10 mouse cellular contexts compared by ENCODE assay signal in genomic region chr7:40899376-40900265, GRCm38 (mm10). TPM values are rescaled to one million over a fixed set of nuclear protein-coding genes. Genes with fewer than 3 reads are reported as not detected.
DNase-seq lines count a peak whose midpoint lies in the region; ATAC-seq and TF ChIP-seq lines count a peak whose summit lies in the region.
"Had no signal": no experiment of that assay in that cellular context is flagged by ENCODE, and none has a peak within 500 bp of the region (broad histone marks: within the 10 kb centered on the region; RNA-seq: fewer than 3 reads in every experiment).

No protein-coding gene starts in this region.

- H3K4me3 ChIP-seq in heart, adult 2 months: peak overlapping the region; percentile 24; the same call in 1 of the 2 replicates
- peak overlapping the region; percentile 1; the same call in 1 of the 2 replicates for H3K4me3 ChIP-seq in G1E (ENCODE audit: low read depth, low read length)
- H3K4me3 ChIP-seq in forebrain, embryonic 12.5 days (replicated peaks): peak overlapping the region; percentile 61
- peak overlapping the region; percentile 58 for H3K4me3 ChIP-seq in kidney, postnatal 0 days (replicated peaks; ENCODE audit: low read depth, low read length)
- H3K4me3 ChIP-seq in midbrain, embryonic 13.5 days (replicated peaks): peak overlapping the region; percentile 72

- intact Hi-C loops in heart, adult 2 months (cut with DNase I): no loop called here

- under 1% methylated on average over 61 of the region's 61 CpGs for WGBS in heart, adult 2 months
- WGBS in forebrain, embryonic 12.5 days: under 1% methylated on average over 61 of the region's 61 CpGs
- under 1% methylated on average over 61 of the region's 61 CpGs for WGBS in kidney, postnatal 0 days
- under 1% methylated on average over 61 of the region's 61 CpGs for WGBS in midbrain, embryonic 13.5 days

- no peaks in the 10 kb centered on the region for H3K79me2 ChIP-seq in heart, adult 2 months (replicated peaks; ENCODE audit: control insufficient read depth, insufficient read depth, low read length)

- H3K9me3 ChIP-seq in G1E (replicated peaks): peaks cover 68% of the 10 kb centered on the region
- no peaks in the 10 kb centered on the region for H3K9me3 ChIP-seq in forebrain, embryonic 12.5 days
- H3K9me3 ChIP-seq in kidney, postnatal 0 days (replicated peaks; ENCODE audit: low read length): no peaks in the 10 kb centered on the region
- no peaks in the 10 kb centered on the region for H3K9me3 ChIP-seq in midbrain, embryonic 13.5 days

- no peak for DNase-seq in heart, adult 2 months
- DNase-seq in heart, adult 18-20 months: no peak
- DNase-seq in G1E (ENCODE audit: low spot score): no peak
- DNase-seq in kidney, postnatal 0 days (ENCODE audit: low spot score): peak; percentile 29
- DNase-seq in spleen, adult 18-20 months: no peak
- no peak for DNase-seq in cerebellum, adult 11-12 months

- no peak overlapping the region for H3K27ac ChIP-seq in heart, adult 2 months
- 0 out of 2 replicates have a peak overlapping the region, but pooled peaks have one; percentile 13 for H3K27ac ChIP-seq in forebrain, embryonic 12.5 days
- no peak overlapping the region for H3K27ac ChIP-seq in kidney, postnatal 0 days
- peak overlapping the region; percentile 51 for H3K27ac ChIP-seq in midbrain, embryonic 13.5 days

- TF ChIP-seq POLR2A in heart, adult 2 months (IDR thresholded peaks at IDR 0.05; ENCODE audit: insufficient read depth, low read depth, low read length): no peak

- no peaks in the 10 kb centered on the region for H3K36me3 ChIP-seq in heart, adult 2 months (ENCODE audit: control insufficient read depth, insufficient read depth, low read length)
- no peaks in the 10 kb centered on the region for H3K36me3 ChIP-seq in G1E (replicated peaks)
- no peaks in the 10 kb centered on the region for H3K36me3 ChIP-seq in forebrain, embryonic 12.5 days (replicated peaks)
- H3K36me3 ChIP-seq in kidney, postnatal 0 days (ENCODE audit: insufficient read depth, low read length): no peaks in the 10 kb centered on the region
- H3K36me3 ChIP-seq in midbrain, embryonic 13.5 days: no peaks in the 10 kb centered on the region

- H3K9ac ChIP-seq in heart, adult 2 months (ENCODE audit: low read depth, low read length): no peak overlapping the region
- H3K9ac ChIP-seq in forebrain, embryonic 12.5 days: peak overlapping the region; percentile 68
- H3K9ac ChIP-seq in kidney, postnatal 0 days (ENCODE audit: low read depth, low read length): 0 out of 2 replicates have a peak overlapping the region, but pooled peaks have one; percentile 37
- peak overlapping the region; percentile 82 for H3K9ac ChIP-seq in midbrain, embryonic 13.5 days (replicated peaks)

- H3K4me1 ChIP-seq in heart, adult 2 months (ENCODE audit: control insufficient read depth, insufficient read depth, low read length): no peaks in the 10 kb centered on the region
- no peaks in the 10 kb centered on the region for H3K4me1 ChIP-seq in G1E (ENCODE audit: insufficient read depth, low read depth, low read length)
- peaks cover 39% of the 10 kb centered on the region for H3K4me1 ChIP-seq in forebrain, embryonic 12.5 days
- no peaks in the 10 kb centered on the region for H3K4me1 ChIP-seq in kidney, postnatal 0 days (replicated peaks; ENCODE audit: insufficient read depth, low read length)
- peaks cover 46% of the 10 kb centered on the region for H3K4me1 ChIP-seq in midbrain, embryonic 13.5 days (replicated peaks)

- TF ChIP-seq CTCF in heart, adult 2 months (IDR thresholded peaks at IDR 0.05): no peak
- TF ChIP-seq CTCF in G1E (IDR thresholded peaks at IDR 0.05; ENCODE audit: low read depth, low read length): no peak
- no peak for TF ChIP-seq CTCF in kidney, postnatal 0 days (IDR thresholded peaks at IDR 0.05; ENCODE audit: low read depth)

- TF ChIP-seq EP300 in heart, adult 2 months (IDR thresholded peaks at IDR 0.05; ENCODE audit: insufficient read depth, low read depth, low read length): no peak

- H3K27me3 ChIP-seq in heart, adult 2 months (ENCODE audit: control insufficient read depth, insufficient read depth, low read length): peaks cover 11% of the 10 kb centered on the region
- H3K27me3 ChIP-seq in G1E (ENCODE audit: insufficient read depth, low read length): no peaks in the 10 kb centered on the region; the same call in 1 of the 2 replicates
- H3K27me3 ChIP-seq in forebrain, embryonic 12.5 days: peaks cover 78% of the 10 kb centered on the region
- H3K27me3 ChIP-seq in kidney, postnatal 0 days (ENCODE audit: insufficient read depth, low read length): peaks cover 29% of the 10 kb centered on the region
- H3K27me3 ChIP-seq in midbrain, embryonic 13.5 days: peaks cover 42% of the 10 kb centered on the region

- no peak for ATAC-seq in G1E (ENCODE audit: extremely low read depth, insufficient number of reproducible peaks, low FRiP score, poor library complexity, severe bottlenecking)
- peak; percentile 24; the same call in 1 of the 2 replicates for ATAC-seq in forebrain, embryonic 12.5 days (ENCODE audit: low FRiP score)
- ATAC-seq in kidney, postnatal 0 days (replicated peaks; ENCODE audit: low FRiP score, low read depth): 0 out of 2 replicates have a peak, but pooled peaks have one; percentile 25
- peak; percentile 51 for ATAC-seq in midbrain, embryonic 13.5 days

- peak overlapping the region; percentile 93 for H3K4me2 ChIP-seq in forebrain, embryonic 12.5 days
- peak overlapping the region; percentile 62 for H3K4me2 ChIP-seq in kidney, postnatal 0 days (ENCODE audit: low read length)
- peak overlapping the region; percentile 96 for H3K4me2 ChIP-seq in midbrain, embryonic 13.5 days (replicated peaks)

RNA-seq across cellular contexts. Expression of gene Vstm2b, which starts 1.5 kb away (rescaled TPM):
- total RNA-seq in heart, adult 2 months (2021): under 1 TPM in 1 of 2 experiments, not detected in 1; 0.11 TPM
- 0.18 and 0.25 TPM in 2 replicates for polyA plus RNA-seq in heart, adult 2 months (2012; rRNA removed)
- under 1 TPM; 0.15 to 0.26 TPM for total RNA-seq in heart, adult 18-20 months (2021)
- not detected in 2 replicates for total RNA-seq in G1E (2014; fragmentation: Nextera tagmentation)
- not detected in 2 replicates for total RNA-seq in G1E (2017)
- polyA plus RNA-seq in G1E (2012): not detected in 2 replicates
- 9.6 and 11.0 TPM in 2 replicates for polyA plus RNA-seq in forebrain, embryonic 12.5 days (2016; fragmentation: Nextera tagmentation; extraction: Ambion mirVana)
- 3.9 and 4.5 TPM in 2 replicates for polyA plus RNA-seq in kidney, postnatal 0 days (2015; fragmentation: Nextera tagmentation; extraction: Ambion mirVana)
- 11.6 and 12.2 TPM in 2 replicates for polyA plus RNA-seq in midbrain, embryonic 13.5 days (2015; fragmentation: Nextera tagmentation; extraction: Ambion mirVana)
- total RNA-seq: MEL; neutrophil, adult 5-6 weeks had no signal

Comparison
In these comparisons a context has a peak if more than half of its experiments do, and no peak if none do; other contexts are left out.
1. H3K27ac ChIP-seq: peak in forebrain, embryonic 12.5 days (single experiment) and midbrain, embryonic 13.5 days (single experiment); none in heart, adult 2 months (single experiment) and kidney, postnatal 0 days (single experiment).
2. H3K4me3 ChIP-seq: peak in every context shown above with its lines; median percentile 72 in midbrain, embryonic 13.5 days; 61 in forebrain, embryonic 12.5 days; 58 in kidney, postnatal 0 days; 24 in heart, adult 2 months; 1 in G1E.
3. Peak in every context shown above with its lines, with median percentiles within 50 percentile points of each other: H3K4me2 ChIP-seq.